In the genomic region with DNA sequence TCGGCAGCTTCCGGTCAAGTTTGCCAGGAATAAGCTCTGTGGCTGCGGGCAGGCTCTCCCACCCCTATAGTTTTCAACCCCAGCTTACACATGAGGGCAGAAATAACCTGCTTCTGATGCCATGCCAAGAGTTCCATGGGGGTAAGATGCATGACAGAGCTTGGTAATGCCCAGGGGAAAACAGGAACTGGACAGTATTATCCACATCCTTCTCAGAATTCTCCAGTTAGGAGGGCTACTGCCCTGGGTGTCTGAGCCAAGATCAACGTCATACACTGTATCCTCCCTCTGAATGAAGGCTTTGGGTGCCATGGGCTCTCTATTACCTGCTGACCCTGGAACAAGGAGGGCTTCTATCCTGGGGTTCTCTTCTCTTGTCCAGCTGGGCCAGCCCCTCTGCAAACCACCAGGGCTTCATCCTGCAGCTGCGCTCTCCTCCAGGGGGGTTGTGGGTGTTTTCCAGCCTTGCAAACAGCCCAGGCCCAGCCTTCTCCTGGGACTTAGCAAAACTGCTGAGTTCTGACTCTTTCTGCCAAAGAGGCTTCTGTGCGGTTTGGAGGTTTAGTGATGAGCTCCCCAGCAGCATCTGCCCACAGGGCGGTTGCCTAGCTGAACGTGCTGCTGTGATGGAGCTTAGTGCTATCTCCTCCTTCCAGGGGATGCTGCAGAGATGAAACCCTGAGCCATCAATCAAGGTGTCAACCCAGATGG, we compare ENCODE assay signal across 18 mouse cellular contexts.
DNase-seq lines count a peak whose midpoint lies in the region; ATAC-seq and TF ChIP-seq lines count a peak whose summit lies in the region.
"Had no signal": no experiment of that assay in that cellular context is flagged by ENCODE, and none has a peak within 500 bp of the region (broad histone marks: within the 10 kb centered on the region; RNA-seq: fewer than 3 reads in every experiment).

No protein-coding gene starts in this region.

- H3K4me1 ChIP-seq in neural tube, embryonic 13.5 days (replicated peaks), result peaks cover 9% of the 10 kb centered on the region
- H3K4me1 ChIP-seq: forebrain, embryonic 12.5 days; heart, embryonic 15.5 days had no signal

- TF ChIP-seq CTCF in gastrocnemius, adult 2 months (IDR thresholded peaks at IDR 0.05), result no peak

- H3K4me3 ChIP-seq in gastrocnemius, adult 2 months, result no peak overlapping the region
- no peak overlapping the region for H3K4me3 ChIP-seq in neural tube, embryonic 13.5 days
- H3K4me3 ChIP-seq: forebrain, embryonic 12.5 days; heart, embryonic 15.5 days; limb, embryonic 15.5 days had no signal

- H3K4me2 ChIP-seq in neural tube, embryonic 13.5 days, result no peak overlapping the region
- H3K4me2 ChIP-seq: forebrain, embryonic 12.5 days; heart, embryonic 15.5 days; limb, embryonic 15.5 days had no signal

- DNase-seq in gastrocnemius, adult 2 months, result peak; percentile 25
- DNase-seq in gastrocnemius, postnatal 36 days, result no peak
- DNase-seq in kidney, postnatal 10 days, result peak; percentile 49
- DNase-seq in kidney, postnatal 4 days, result no peak
- DNase-seq in neural tube, embryonic 10.5 days (ENCODE audit: extremely low spot score, low spot score), result no peak
- peak; percentile 17 to 26 for DNase-seq in layer of hippocampus, postnatal 14 days (ENCODE audit: low spot score in 2 of 2)
- DNase-seq in ovary, adult 18-20 months (ENCODE audit: low spot score), result no peak
- DNase-seq: cerebellum, adult 11 months; kidney, adult 9 months; lung, adult 18-20 months; lung, postnatal 4 days; midbrain, embryonic 14.5 days; thymus, postnatal 14 days had no signal

- intact Hi-C loops in gastrocnemius, adult 2 months (cut with DNase I), result no loop called here
- intact Hi-C loops in gastrocnemius, postnatal 36 days (cut with DNase I), result no loop called here

- no peaks in the 10 kb centered on the region for H3K27me3 ChIP-seq in neural tube, embryonic 13.5 days
- H3K27me3 ChIP-seq: forebrain, embryonic 12.5 days; heart, embryonic 15.5 days; limb, embryonic 15.5 days had no signal

- no peak for ATAC-seq in neural tube, embryonic 13.5 days (ENCODE audit: low read depth)

- no peak overlapping the region for H3K9ac ChIP-seq in neural tube, embryonic 13.5 days
- H3K9ac ChIP-seq: forebrain, embryonic 12.5 days; heart, embryonic 15.5 days; limb, embryonic 15.5 days had no signal

- H3K36me3 ChIP-seq in neural tube, embryonic 13.5 days, result no peaks in the 10 kb centered on the region
- H3K36me3 ChIP-seq: forebrain, embryonic 12.5 days; heart, embryonic 15.5 days; limb, embryonic 15.5 days had no signal

- 69% methylated on average over 8 of the region's 8 CpGs for WGBS in neural tube, embryonic 13.5 days

- no peaks in the 10 kb centered on the region for H3K9me3 ChIP-seq in neural tube, embryonic 13.5 days
- H3K9me3 ChIP-seq: forebrain, embryonic 12.5 days; heart, embryonic 15.5 days; limb, embryonic 15.5 days had no signal

- H3K27ac ChIP-seq in gastrocnemius, adult 2 months, result peak overlapping the region; percentile 46; the same call in 1 of the 2 replicates
- H3K27ac ChIP-seq in neural tube, embryonic 13.5 days (replicated peaks), result 0 out of 2 replicates have a peak overlapping the region, but pooled peaks have one; percentile 38
- H3K27ac ChIP-seq: forebrain, embryonic 12.5 days; heart, embryonic 15.5 days; limb, embryonic 15.5 days; stomach, postnatal 0 days had no signal

Comparison
In these comparisons a context has a peak if more than half of its experiments do, and no peak if none do; other contexts are left out.
1. DNase-seq: peak in gastrocnemius, adult 2 months (single experiment), kidney, postnatal 10 days (single experiment) and layer of hippocampus, postnatal 14 days (2 of 2); none in gastrocnemius, postnatal 36 days (0 of 2), kidney, postnatal 4 days (0 of 2), neural tube, embryonic 10.5 days (single experiment) and ovary, adult 18-20 months (single experiment).